Mouse (Mus musculus): ENCODE measurements around the gene Cfd.

DNA sequence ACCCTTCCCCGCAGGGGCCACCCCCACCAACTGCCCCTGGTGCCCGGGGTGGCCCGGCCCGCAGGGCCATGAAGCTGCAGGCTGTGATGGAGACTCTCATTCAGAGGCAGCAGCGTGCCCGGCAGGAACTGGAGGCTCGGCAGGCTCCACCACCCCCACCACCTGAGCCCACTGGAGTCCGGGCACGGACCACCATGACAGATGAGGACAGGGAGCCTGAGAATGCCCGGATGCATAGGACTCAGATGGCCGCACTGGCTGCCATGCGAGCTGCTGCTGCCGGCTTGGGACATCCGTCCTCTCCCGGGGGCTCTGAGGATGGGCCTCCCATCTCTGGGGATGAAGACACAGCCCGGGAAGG, 40.2 kb downstream of the Cfd start:
- TF ChIP-seq CTCF (IDR thresholded peaks at IDR 0.05; ENCODE audit: extremely low read depth, insufficient read depth, low read length) (no peak), POLR2A (IDR thresholded peaks at IDR 0.05; ENCODE audit: extremely low read depth, insufficient read depth, low read length) (no peak)

Measured in cortical plate, adult 2 months (tissue).